Mouse (Mus musculus): ENCODE data around the gene Lrp8.

Gene Lrp8

GRCm38 (mm10) chr4:107923145-107923802 lies 121.2 kb downstream of the Lrp8 start, which contains the start of gene Cpt2:
Gene Cpt2, minus strand, starts transcription at chr4:107923610.
- peak; percentile 98 for DNase-seq

- no peak for DNase-seq
Measured at GRCm38 (mm10) chr4:107923803-107924194, 121.7 kb downstream of the Lrp8 start.
